Mouse (Mus musculus): ENCODE measurements around the gene Coq2. TPM values are rescaled to one million over a fixed set of nuclear protein-coding genes. Genes with fewer than 3 reads are reported as not detected.

The Coq2 gene
- total RNA-seq, 2 experiments from 2014 or later: 80.6 to 84.9 TPM

DNA sequence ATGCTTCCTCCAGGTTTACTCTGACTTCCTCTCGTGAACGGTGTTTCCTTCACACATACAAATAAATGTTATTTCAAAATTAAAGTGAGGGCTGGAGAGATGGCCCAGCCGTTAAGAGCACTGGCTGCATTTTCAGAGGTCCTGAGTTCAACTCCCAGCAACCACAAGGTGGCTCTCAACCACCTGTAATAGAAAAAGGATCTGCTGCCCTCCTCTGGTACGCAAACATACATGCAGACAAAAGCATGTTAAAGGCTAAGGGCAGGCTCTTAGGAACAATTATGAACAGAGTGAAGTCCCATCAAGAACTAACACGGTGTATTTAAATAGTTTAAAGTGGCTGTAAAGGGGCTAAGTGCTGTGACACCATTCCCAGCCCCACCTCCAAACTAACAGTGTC is 11.1 kb downstream of the Coq2 start:
- DNase-seq (ENCODE audit: low spot score in 2 of 2): peak in 1 of 2 experiments; percentile 48

DNA sequence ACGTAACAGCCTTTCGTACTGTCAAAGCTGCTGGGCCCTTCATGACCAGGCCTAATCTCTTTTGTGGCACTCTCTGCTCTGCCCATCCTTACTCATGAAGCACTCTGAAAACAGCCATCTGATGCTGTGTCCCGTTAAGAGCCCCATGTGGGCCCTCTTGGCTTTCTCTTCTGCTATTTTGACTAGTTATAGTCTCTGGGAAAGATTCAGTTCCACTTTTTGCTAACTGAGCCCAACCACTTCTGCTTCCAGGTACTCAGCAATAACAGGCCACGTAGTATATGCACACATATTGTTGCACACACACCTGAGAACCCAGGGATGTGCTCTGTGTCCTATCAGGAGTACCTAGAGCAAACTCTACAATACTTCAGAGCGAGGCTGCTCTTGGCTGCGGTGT is 11.9 kb downstream of the Coq2 start:
- DNase-seq (ENCODE audit: low spot score in 2 of 2): no peak

GRCm38 (mm10) chr5:100658460-100658859 is 16.5 kb downstream of the Coq2 start:
- peak; percentile 64 to 83 for DNase-seq (ENCODE audit: low spot score in 2 of 2)

- no peak for DNase-seq (ENCODE audit: low spot score in 2 of 2)
These were observed 18.6 kb downstream of the Coq2 start for GRCm38 (mm10) chr5:100656352-100656751.

GRCm38 (mm10) chr5:100652327-100652726 is 22.6 kb downstream of the Coq2 start:
- no peak for DNase-seq (ENCODE audit: low spot score in 2 of 2)

- DNase-seq (ENCODE audit: low spot score in 2 of 2): no peak
These were observed 23.5 kb downstream of the Coq2 start for GRCm38 (mm10) chr5:100651486-100651885.

- no peak for DNase-seq (ENCODE audit: low spot score in 2 of 2)
These were observed 24.0 kb downstream of the Coq2 start for GRCm38 (mm10) chr5:100650969-100651368.

DNA sequence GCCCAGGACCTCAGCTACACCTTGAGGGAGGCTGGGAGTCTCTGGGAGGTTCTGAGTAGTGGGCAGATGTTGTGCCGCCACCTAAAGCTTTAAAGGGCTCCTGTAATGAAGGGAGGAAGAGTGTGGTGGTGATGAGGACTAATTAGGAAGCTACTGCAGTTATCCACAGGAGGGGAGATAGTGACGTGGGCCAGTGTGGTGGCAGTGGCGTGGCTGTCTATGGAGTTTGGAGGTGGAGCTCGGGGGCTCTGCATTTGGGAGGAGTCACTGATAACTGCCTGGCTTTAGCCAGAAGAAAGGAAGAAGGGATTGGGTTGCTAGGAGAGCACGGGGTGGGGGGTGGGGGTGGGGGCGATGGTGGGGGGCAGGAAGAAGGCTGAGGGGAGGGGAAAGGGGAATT is 26.4 kb downstream of the Coq2 start:
- no peak for DNase-seq (ENCODE audit: low spot score in 2 of 2)

- DNase-seq (ENCODE audit: low spot score in 2 of 2): no peak
These were observed 26.9 kb downstream of the Coq2 start for GRCm38 (mm10) chr5:100648046-100648445.

- DNase-seq (ENCODE audit: low spot score in 2 of 2): no peak
These were observed 28.4 kb downstream of the Coq2 start for GRCm38 (mm10) chr5:100646558-100646957.

DNA sequence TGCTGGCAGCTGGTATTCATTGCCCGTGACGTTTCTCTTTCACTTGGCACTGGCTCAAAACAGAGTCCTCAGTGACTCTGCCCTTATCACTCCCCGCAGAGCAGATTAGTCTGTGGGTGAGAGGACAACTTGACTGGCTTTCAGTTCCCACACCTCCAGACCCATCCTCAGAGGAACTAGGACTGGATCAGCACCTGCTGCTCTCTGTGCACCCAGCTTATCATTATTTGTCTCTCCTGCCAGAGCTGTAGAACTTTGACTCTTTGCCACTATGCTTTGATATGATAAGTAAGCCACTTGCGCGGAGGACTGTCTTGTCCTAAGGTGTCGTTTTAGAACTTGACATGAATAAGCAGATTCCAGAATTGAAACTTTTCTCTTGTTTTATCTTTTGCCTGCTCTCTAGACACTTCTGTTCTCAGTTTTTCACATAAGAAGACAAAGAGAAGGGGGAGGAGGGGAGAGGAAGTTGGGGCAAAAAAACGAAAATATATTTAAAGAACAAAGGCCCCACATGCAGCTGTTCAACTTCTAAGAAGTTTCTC is 30.9 kb downstream of the Coq2 start:
- DNase-seq (ENCODE audit: low spot score in 2 of 2): no peak

GRCm38 (mm10) chr5:100643253-100643990 is 31.5 kb downstream of the Coq2 start:
- DNase-seq (ENCODE audit: low spot score in 2 of 2): peak in 1 of 2 experiments; percentile 59

- no peak for DNase-seq (ENCODE audit: low spot score in 2 of 2)
These were observed 32.6 kb downstream of the Coq2 start for GRCm38 (mm10) chr5:100642316-100642715.

DNA sequence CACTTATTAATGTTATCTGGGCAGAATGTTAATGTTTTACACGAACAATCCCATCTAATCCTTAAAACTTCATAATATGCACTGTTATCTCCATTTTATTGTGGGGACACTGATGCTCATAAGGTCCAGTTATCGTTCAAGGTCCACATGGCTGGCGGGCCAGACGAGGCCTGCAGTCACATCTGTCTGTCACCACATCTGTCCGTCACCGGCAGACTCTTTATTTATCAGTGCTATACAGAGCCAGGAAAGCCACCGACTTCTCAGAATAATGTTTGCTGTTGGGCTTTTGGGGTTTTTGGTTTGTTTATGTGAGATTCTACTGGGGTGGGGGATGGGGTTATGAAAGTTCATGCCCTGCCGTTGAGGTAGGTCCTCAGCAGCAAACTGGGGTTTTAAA is 36.5 kb downstream of the Coq2 start:
- DNase-seq (ENCODE audit: low spot score in 2 of 2): no peak

DNA sequence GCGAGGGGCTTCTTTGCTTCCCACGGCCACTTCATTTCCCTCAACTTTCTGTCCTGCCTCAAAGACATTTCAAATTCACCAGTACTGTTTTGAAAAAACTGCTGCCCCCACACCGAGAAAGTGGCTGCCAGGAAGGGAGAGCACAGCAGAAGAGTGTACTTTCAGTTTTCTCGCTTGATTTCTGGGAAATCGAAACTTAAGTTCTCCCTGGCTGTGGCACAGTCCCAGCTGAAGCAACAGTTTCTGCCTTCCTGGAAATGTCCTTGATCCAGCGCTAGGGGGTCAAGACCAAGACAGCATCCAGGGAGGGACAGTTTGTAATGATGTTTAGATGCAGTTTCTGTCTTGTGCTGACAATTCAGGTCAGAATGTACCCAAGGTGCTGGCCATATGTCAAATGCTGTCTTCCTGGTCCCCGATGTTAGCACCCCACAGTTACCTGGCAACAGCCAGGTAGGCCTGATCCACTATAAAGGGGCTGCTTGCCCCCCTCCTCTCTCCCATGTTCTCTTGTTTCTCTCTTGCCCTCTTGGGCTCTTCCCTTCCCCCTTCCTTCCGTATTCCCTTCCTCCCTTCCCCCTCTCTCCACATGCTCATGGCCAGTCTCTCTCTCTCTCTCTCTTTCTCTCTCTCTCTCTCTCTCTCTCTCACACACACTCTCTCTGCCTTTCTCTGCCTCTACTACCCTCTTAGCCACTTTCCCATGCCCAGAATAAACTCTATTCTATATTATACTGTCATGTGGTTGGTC is 38.0 kb downstream of the Coq2 start:
- DNase-seq (ENCODE audit: low spot score in 2 of 2): no peak

GRCm38 (mm10) chr5:100635908-100636307 is 39.0 kb downstream of the Coq2 start:
- DNase-seq (ENCODE audit: low spot score in 2 of 2): no peak

DNA sequence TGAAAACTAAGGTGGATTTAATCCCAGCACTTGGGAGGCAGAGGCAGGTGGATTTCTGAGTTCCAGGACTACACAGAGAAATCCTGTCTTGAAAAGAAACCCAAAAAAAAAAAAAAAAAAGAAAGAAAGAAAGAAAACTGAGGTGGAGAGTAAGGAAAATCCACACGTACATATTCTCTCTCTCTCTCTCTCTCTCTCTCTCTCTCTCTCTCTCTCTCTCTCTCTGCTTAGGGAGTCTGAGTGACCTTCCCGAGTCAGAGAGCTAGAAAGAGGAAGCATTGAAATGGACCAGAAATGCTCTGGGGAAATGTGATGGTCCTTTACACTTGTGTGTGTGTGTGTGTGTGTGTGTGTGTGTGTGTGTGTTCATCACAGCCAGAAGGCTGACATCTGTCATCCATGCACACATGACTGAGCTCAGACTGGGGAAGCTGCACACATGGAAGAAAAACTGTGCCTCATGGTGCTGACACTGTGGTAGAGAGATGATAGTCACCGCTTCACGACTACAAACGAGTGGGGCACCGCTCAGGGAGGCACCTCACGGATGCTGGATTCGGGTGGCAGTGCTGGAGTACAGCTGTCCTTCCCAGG is 40.0 kb downstream of the Coq2 start:
- no peak for DNase-seq (ENCODE audit: low spot score in 2 of 2)

- no peak for DNase-seq (ENCODE audit: low spot score in 2 of 2)
These were observed 42.3 kb downstream of the Coq2 start for GRCm38 (mm10) chr5:100632540-100633129.

GRCm38 (mm10) chr5:100628807-100629206 is 46.1 kb downstream of the Coq2 start:
- DNase-seq (ENCODE audit: low spot score in 2 of 2): no peak

DNA sequence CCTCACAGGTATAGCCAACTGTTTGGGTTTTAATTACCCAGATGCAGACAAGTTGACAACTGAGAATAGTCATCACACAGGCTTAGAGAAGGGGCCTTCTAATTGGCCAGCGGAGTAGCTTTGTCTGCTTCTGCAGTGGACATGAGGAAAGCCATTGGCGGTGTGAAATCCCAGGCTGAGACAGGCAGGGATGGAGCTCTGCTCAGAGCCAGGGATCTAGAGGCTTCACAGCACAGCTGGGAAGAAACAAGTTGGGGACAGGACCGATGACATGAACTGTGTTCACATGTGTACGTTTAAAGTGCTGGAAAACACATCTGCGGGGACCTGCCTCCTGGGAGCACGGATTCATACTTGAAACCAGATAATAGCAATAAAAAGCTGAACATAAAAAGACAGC is 48.4 kb downstream of the Coq2 start:
- DNase-seq (ENCODE audit: low spot score in 2 of 2): no peak

DNA sequence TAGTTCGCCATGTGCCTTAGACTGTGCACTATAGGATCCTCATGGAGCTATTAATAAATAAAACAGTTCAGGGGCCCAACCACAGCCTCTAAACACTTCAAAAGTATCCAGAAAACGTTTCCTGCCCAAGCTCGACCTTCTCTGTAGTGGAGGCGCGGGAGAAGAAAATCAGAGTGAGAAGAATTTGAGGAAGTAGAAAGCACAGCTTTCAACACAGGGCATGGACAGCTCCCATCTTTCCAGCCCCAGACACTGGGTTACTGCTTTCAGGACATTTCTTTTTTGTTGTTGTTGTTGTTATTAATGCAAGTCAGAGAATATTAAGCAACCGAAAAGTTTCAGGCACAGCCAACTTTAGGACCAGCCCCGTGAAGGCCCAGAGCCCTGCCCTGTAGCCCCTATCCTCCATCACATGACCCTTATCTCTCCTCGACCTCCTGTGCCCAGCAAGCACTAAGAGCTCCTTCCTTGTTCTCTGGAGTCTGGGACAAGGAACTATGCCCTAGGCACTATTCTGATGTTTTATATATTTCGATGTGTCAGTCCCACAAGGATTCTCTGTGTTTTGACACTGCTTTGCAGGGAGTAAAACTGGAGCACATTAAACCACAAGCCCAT is 50.1 kb downstream of the Coq2 start:
- DNase-seq (ENCODE audit: low spot score in 2 of 2): no peak

All from layer of hippocampus, adult 18-20 months (tissue).